Mouse (Mus musculus): ENCODE measurements at regions not wholly inside any gene's neighbourhood (a gene's known extent, or its start where the extent isn't known, plus 50 kb on each side); places are given as distances from the start of the nearest gene placed in this dataset.

DNA sequence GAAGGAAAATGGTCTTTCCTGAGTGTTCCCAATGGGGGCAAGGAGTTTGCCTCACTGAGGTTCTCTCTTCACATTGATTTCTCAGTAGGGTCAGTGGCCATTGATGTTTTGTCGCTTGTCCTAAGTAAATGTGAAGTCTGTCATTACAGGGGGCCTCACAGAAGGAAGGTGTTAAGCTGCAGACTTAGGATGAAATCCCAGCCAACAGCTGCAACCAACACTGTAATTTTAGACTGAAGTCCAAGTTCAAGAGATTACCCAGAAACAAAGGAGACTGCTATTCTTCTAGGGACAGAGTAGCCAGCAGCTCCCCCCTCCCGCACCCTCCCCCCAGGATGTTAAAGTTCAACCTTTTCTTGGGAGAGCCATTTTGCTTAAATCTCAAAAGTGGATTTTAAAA is 176.0 kb downstream of the Tmsb4x start:
- peaks cover 20% of the 10 kb centered on the region; the same call in 1 of the 2 replicates for H3K27me3 ChIP-seq
- 82% methylated on average over 2 of the region's 2 CpGs for WGBS
- H3K36me3 ChIP-seq (ENCODE audit: poor library complexity, severe bottlenecking) = no peaks in the 10 kb centered on the region
- no peak overlapping the region for H3K4me2 ChIP-seq
- no peaks in the 10 kb centered on the region for H3K9me3 ChIP-seq (replicated peaks)
- no peaks in the 10 kb centered on the region for H3K4me1 ChIP-seq
- no peak overlapping the region for H3K27ac ChIP-seq
- H3K9ac ChIP-seq = no peak overlapping the region
- no peak for ATAC-seq
- H3K4me3 ChIP-seq = no peak overlapping the region

DNA sequence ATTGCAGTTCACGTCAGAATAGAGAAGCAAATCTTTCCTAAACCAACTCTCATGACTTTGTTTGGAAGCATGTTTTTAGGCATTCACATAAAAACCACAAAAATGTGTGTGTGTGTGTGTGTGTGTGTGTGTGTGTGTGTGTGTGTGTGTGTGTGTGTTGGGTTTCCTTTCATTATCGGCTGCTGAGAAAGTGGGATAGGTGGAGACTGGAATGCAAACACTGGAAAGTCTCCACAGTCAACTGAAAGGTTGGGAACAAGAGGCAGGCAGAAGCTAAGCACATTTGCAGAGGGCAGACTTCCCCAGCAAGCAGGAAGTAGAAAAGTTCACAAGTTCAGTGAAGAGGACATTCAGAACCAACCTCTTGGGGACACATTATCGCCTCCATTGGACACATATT is 176.5 kb downstream of the Tmsb4x start:
- Histone ChIP-seq H3K36me3 (ENCODE audit: poor library complexity, severe bottlenecking) (no peaks in the 10 kb centered on the region), H3K4me1 (no peaks in the 10 kb centered on the region), H3K9me3 (replicated peaks) (no peaks in the 10 kb centered on the region), H3K4me2 (no peak overlapping the region), H3K27ac (no peak overlapping the region), H3K4me3 (no peak overlapping the region), H3K27me3 (peaks cover 16% of the 10 kb centered on the region; the same call in 1 of the 2 replicates), H3K9ac (no peak overlapping the region)
- ATAC-seq = no peak
- 61% methylated on average over 2 of the region's 3 CpGs for WGBS

DNA sequence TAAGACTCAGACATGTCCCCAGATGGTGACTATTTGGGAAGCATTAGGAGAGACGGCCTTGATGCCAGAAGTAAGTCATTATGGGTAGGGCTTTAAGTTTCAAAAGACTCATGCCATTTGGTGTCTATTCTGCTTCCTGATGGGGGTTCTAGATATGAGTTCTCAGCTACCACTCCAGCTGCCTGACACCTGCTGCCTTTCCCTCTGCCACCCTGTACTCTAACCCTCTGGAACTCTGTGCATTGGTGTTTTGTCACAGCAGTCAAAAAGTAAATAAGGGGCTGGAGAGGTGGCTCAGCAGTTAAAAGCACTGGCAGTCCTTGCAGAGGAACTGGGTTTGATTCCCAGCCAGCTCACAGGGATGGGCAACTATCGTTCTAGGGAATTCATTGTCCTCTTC is 177.6 kb downstream of the Tmsb4x start:
- no peak overlapping the region for H3K9ac ChIP-seq
- H3K4me1 ChIP-seq = no peaks in the 10 kb centered on the region
- H3K36me3 ChIP-seq (ENCODE audit: poor library complexity, severe bottlenecking) = no peaks in the 10 kb centered on the region
- no peaks in the 10 kb centered on the region for H3K9me3 ChIP-seq (replicated peaks)
- WGBS = 83% methylated on average over 2 of the region's 2 CpGs
- no peak overlapping the region for H3K27ac ChIP-seq
- no peak overlapping the region for H3K4me2 ChIP-seq
- ATAC-seq = no peak
- H3K4me3 ChIP-seq = no peak overlapping the region
- peaks cover 12% of the 10 kb centered on the region; the same call in 1 of the 2 replicates for H3K27me3 ChIP-seq

DNA sequence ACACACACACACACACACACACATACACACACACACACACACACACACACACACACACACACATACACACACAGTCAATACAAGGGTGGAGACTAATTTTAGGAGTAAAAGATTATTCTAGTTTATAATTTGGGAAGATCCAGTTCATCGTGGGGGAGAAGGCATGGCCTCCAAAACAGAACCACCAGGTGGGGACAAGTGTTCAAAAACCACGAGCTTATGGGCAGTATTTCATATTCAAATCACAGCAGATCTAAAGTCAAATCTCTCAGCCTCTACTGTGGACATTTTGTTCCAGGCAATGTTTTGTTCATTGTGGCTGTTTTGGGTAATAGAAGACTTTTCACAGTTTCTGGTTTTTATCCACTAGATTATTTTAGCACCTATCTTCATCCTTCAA is 193.5 kb downstream of the Tmsb4x start:
- H3K9me3 ChIP-seq (replicated peaks) = no peaks in the 10 kb centered on the region
- H3K9ac ChIP-seq = no peak overlapping the region
- H3K4me3 ChIP-seq = no peak overlapping the region
- H3K27ac ChIP-seq = no peak overlapping the region
- H3K4me2 ChIP-seq = no peak overlapping the region
- no peaks in the 10 kb centered on the region for H3K36me3 ChIP-seq (ENCODE audit: poor library complexity, severe bottlenecking)
- peaks cover 11% of the 10 kb centered on the region for H3K27me3 ChIP-seq
- no peak for ATAC-seq
- 79% methylated on average over 2 of the region's 2 CpGs for WGBS
- H3K4me1 ChIP-seq = no peaks in the 10 kb centered on the region

DNA sequence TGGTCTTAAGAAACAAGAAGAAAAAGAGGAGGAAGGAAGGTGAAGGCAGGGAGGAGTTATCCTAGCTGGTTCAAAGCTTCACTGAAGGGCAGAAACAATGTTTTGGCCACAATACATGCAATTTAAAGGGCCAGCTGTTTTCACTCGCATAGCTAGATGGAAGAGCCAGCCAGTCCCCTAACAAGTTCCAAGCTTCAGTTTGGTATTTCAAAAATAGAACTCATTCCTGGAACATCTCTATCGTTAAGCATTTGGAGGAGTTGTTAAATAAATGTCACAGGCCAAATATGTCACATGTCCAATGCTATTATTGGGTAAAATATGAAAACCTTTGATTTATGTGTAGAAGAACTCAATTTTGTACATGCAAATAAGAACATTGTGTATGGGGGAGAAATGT is 194.8 kb downstream of the Tmsb4x start:
- no peak overlapping the region for H3K27ac ChIP-seq
- ATAC-seq = no peak
- H3K9me3 ChIP-seq (replicated peaks) = no peaks in the 10 kb centered on the region
- no peak overlapping the region for H3K9ac ChIP-seq
- peaks cover 8% of the 10 kb centered on the region for H3K27me3 ChIP-seq
- no peaks in the 10 kb centered on the region for H3K36me3 ChIP-seq (ENCODE audit: poor library complexity, severe bottlenecking)
- 67% methylated on average over 2 of the region's 2 CpGs for WGBS
- H3K4me2 ChIP-seq = no peak overlapping the region
- no peaks in the 10 kb centered on the region for H3K4me1 ChIP-seq
- no peak overlapping the region for H3K4me3 ChIP-seq

DNA sequence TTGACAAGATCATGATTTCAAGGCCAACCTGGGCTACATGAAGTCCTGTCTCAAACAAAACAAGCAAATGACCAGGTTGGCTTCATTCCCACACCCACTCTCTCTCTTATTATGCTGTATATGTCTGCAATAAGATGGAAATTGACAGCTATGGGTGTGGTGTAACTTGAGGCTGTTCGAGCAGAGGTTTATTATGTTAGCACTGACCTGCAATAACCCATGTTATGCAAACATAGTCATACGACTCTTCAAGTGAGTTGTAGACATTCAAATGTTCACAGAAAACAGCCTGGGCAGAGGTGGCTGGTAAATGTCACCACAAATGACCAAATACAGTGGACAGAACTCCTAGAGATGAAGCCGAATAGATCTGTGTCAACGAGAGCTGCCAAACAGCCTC is 196.2 kb downstream of the Tmsb4x start:
- Histone ChIP-seq H3K4me1 (no peaks in the 10 kb centered on the region), H3K36me3 (ENCODE audit: poor library complexity, severe bottlenecking) (no peaks in the 10 kb centered on the region), H3K4me3 (no peak overlapping the region), H3K9ac (no peak overlapping the region), H3K27me3 (peaks cover 8% of the 10 kb centered on the region), H3K4me2 (no peak overlapping the region), H3K9me3 (replicated peaks) (no peaks in the 10 kb centered on the region), H3K27ac (no peak overlapping the region)
- 81% methylated on average over 4 of the region's 4 CpGs for WGBS
- no peak for ATAC-seq

DNA sequence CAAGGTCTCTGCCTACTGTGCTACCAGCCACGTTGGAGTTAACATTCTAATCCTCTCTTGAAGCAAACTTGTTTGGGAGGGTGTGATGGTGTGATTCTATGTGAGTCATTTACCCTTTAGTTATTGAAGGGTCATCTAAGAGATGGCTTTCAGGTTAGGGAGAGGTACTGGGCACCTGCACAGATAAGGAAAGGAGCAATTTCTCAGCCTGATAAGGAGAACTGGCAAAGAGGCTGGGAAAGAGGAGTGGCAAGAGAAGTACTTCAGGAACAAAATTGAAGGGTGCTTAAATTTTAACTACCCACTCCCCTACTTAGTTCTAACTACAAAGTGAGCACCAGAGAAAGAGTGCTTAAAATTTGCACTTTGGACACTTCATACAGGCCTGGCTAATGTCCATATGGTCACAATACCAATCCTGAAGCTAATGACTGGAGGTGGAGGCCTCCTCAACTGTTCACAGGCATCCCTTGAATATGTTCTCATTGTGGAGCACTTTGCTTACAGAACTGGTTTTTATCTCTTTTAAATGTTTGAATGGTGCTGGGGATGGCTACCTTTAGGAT is 197.1 kb downstream of the Tmsb4x start:
- Histone ChIP-seq H3K4me3 (no peak overlapping the region), H3K27ac (no peak overlapping the region), H3K27me3 (peaks cover 8% of the 10 kb centered on the region), H3K36me3 (ENCODE audit: poor library complexity, severe bottlenecking) (no peaks in the 10 kb centered on the region), H3K4me1 (no peaks in the 10 kb centered on the region), H3K4me2 (no peak overlapping the region), H3K9ac (no peak overlapping the region), H3K9me3 (replicated peaks) (no peaks in the 10 kb centered on the region)
- ATAC-seq = no peak
- 72% methylated on average over 1 of the region's 1 CpGs for WGBS

DNA sequence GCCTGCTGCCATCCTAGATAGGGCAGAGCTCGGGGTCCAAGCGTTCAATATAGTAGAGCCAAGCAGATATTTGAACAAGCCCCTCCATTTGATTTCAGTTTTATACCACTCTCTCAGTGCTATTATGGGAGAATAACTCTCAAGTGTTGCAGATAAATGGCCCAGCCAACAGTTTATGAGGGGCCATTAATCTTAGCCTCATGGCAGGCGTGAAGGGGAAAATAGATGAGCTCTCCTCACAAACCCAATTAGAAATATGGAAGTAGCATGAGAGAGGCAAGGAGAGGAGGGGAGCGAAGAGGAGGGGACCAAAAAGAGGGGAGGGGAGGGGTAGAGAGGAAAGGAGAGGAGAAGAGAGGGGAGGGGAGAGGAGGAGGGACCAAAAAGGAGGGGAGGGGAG is 213.3 kb downstream of the Tmsb4x start:
- no peaks in the 10 kb centered on the region for H3K9me3 ChIP-seq (replicated peaks)
- no peak overlapping the region for H3K27ac ChIP-seq
- H3K4me2 ChIP-seq = no peak overlapping the region
- no peaks in the 10 kb centered on the region for H3K36me3 ChIP-seq (ENCODE audit: poor library complexity, severe bottlenecking)
- no peak overlapping the region for H3K9ac ChIP-seq
- no peaks in the 10 kb centered on the region for H3K4me1 ChIP-seq
- WGBS = 86% methylated on average over 4 of the region's 4 CpGs
- peaks cover 5% of the 10 kb centered on the region; the same call in 1 of the 2 replicates for H3K27me3 ChIP-seq
- H3K4me3 ChIP-seq = no peak overlapping the region
- ATAC-seq = no peak

DNA sequence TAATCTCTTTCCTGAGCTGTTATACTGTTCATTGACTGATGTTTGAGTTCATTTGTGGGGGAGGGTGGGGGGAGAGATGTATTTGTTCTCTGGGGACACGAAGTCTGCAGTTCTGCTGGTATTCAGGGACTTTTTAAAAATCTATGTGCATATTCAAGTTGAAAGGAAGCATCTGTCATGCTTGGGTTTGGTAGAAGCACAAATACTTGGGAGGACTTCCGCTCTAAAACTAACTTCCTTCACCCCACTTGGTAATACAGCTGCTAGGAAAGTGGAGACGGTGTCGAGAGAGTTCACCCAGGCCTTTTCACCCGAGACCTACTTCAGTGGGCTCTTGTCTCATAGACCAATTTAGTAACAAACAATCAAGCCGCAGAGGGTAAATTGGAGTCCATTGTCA is 228.1 kb downstream of the Tmsb4x start:
- Histone ChIP-seq H3K9me3 (replicated peaks) (no peaks in the 10 kb centered on the region), H3K27ac (no peak overlapping the region), H3K4me3 (no peak overlapping the region), H3K4me1 (no peaks in the 10 kb centered on the region), H3K4me2 (no peak overlapping the region), H3K36me3 (ENCODE audit: poor library complexity, severe bottlenecking) (no peaks in the 10 kb centered on the region), H3K9ac (no peak overlapping the region), H3K27me3 (peaks cover 3% of the 10 kb centered on the region; the same call in 1 of the 2 replicates)
- no peak for ATAC-seq
- 77% methylated on average over 6 of the region's 6 CpGs for WGBS

DNA sequence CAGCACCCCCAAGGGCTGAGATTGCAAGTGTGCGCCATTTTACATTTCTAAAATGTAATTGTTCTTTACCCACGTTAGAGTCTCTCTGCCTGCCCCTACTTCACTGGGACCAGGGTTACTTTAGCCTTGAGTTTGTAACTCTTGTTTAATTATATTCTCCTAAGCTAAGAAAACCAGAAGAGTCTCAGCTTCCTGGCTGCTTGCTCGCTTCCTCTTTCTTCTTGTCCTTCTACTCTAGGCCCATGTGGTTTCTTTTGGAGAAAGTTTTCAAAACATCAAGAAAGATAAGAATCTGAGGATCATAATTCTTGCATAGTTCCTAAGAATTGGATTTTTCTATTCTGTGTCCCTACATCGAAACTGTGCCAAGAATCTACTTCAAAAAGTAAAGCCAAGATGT is 228.6 kb downstream of the Tmsb4x start:
- no peaks in the 10 kb centered on the region for H3K36me3 ChIP-seq (ENCODE audit: poor library complexity, severe bottlenecking)
- 90% methylated on average over 4 of the region's 4 CpGs for WGBS
- no peak overlapping the region for H3K4me2 ChIP-seq
- H3K9me3 ChIP-seq (replicated peaks) = no peaks in the 10 kb centered on the region
- no peak for ATAC-seq
- H3K4me1 ChIP-seq = no peaks in the 10 kb centered on the region
- peaks cover 3% of the 10 kb centered on the region; the same call in 1 of the 2 replicates for H3K27me3 ChIP-seq
- no peak overlapping the region for H3K27ac ChIP-seq
- no peak overlapping the region for H3K4me3 ChIP-seq
- no peak overlapping the region for H3K9ac ChIP-seq

DNA sequence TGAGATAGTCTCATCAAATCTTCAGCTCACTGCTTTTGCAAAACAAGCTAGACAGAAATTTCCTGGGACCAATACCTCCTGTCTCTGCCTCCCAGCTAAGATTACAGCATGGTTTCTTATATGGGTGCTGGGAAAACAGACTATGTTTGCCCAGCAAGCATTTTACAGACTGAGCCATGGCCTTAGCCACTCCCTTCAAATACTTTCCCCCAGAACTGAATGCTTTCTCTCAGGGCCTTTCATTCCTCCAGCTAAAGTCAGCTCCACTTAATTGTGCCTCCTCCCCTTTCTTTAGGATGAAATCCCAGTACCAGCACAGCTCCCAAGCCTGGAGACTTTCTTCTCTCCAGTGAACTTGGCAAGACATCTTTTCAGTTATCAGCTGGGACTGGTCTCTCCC is 232.1 kb downstream of the Tmsb4x start:
- Histone ChIP-seq H3K9me3 (replicated peaks) (no peaks in the 10 kb centered on the region), H3K36me3 (ENCODE audit: poor library complexity, severe bottlenecking) (no peaks in the 10 kb centered on the region), H3K27ac (no peak overlapping the region), H3K4me3 (no peak overlapping the region), H3K4me1 (no peaks in the 10 kb centered on the region), H3K4me2 (no peak overlapping the region), H3K27me3 (peaks cover 3% of the 10 kb centered on the region; the same call in 1 of the 2 replicates), H3K9ac (no peak overlapping the region)
- no peak for ATAC-seq

DNA sequence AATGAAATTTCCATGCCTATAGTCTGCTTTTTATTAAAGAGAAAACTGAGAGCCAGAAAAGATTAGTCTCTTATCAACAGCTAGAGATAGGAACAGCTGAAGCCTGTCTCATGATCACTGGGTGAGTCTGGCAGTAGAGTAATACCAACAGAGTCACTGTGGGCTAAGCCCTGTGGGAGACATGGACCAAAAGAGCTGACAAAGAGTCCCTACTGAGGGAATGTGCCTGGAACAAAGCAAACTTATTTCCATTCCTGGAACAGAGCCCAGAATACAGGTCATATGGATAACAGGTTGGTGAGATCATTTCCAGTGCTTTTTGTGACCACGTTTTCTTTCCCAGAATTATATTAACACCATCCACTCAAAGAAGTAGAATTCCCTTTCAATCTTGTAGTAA is 237.4 kb downstream of the Tmsb4x start:
- peak; percentile 93 for ATAC-seq
- WGBS = 27% methylated on average over 1 of the region's 1 CpGs
- H3K27ac ChIP-seq = no peak overlapping the region

More for the DNA sequence above, 237.4 kb downstream of the Tmsb4x start:
- Histone ChIP-seq H3K9ac (no peak overlapping the region), H3K36me3 (ENCODE audit: poor library complexity, severe bottlenecking) (no peaks in the 10 kb centered on the region), H3K9me3 (replicated peaks) (no peaks in the 10 kb centered on the region), H3K4me3 (no peak overlapping the region), H3K4me1 (0 out of 2 replicates have a peak, but pooled peaks cover 2% of the 10 kb centered on the region), H3K27me3 (peaks cover 9% of the 10 kb centered on the region; the same call in 1 of the 2 replicates), H3K4me2 (no peak overlapping the region)

All from forebrain, embryonic 13.5 days (tissue).